Mouse (Mus musculus) small intestine, adult 2 months (tissue): ENCODE results near the gene Csnk1g2.

Experiments
- CTCF ChIP-seq: fragments of 200-500 bp; IDR thresholded peaks from 2 replicates; pipeline ENCODE4 v1.5.1; 2012; ENCODE audit warnings: low read depth, mild to moderate bottlenecking, control low read depth, inconsistent platforms, low read length, moderate library complexity, mixed read lengths; ENCODE audit not compliant: insufficient replicate concordance, insufficient read length; ENCODE audit errors: extremely low read depth
- POLR2A ChIP-seq: fragments of 200-500 bp; IDR thresholded peaks from 2 replicates; pipeline ENCODE4 v1.6.1; 2012; ENCODE audit warnings: low read depth, mild to moderate bottlenecking, control low read depth, inconsistent platforms, low read length, moderate library complexity

DNA sequence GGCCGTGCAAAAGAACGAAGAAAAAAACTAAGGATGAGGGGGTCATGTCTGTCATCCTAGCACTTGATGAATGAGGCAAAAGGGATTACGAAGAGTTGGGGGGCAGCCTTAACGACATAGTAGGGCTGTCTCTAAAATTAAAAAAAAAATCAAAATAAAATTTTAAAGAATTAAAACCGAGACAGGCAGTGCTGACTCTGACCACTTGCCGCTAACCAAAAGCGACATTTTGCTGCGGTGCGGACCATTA is 1.0 kb upstream of the Csnk1g2 start:
- no peak for TF ChIP-seq POLR2A
- no peak for TF ChIP-seq CTCF
